Mouse (Mus musculus) frontal cortex, adult 2 months (tissue): Measurements from ENCODE around the gene Sac3d1. TPM values are rescaled to one million over a fixed set of nuclear protein-coding genes. Genes with fewer than 3 reads are reported as not detected.

Experiments used
- DNase-seq, 2 experiments: peaks; one replicate each; pipeline ENCODE4 v3.0.0; 2022; ENCODE audit warnings: low spot score in 1 of 2; ENCODE audit errors: extremely low spot score in 1 of 2
- polyA plus RNA-seq: library from polyadenylated mRNA; depleted of rRNA; stranded (reverse); fragments of >200 nt; gene quantifications from 2 replicates; pipeline ENCODE4 v1.2.3, GENCODE M21; 2012; rRNA removed

Gene Sac3d1
- polyA plus RNA-seq, 1 experiment, result 24.2 TPM

GRCm38 (mm10) chr19:6071261-6071660 is 47.2 kb downstream of the Sac3d1 start:
- DNase-seq, result no peak

GRCm38 (mm10) chr19:6070571-6071250 is 47.7 kb downstream of the Sac3d1 start:
- DNase-seq, result no peak

DNA sequence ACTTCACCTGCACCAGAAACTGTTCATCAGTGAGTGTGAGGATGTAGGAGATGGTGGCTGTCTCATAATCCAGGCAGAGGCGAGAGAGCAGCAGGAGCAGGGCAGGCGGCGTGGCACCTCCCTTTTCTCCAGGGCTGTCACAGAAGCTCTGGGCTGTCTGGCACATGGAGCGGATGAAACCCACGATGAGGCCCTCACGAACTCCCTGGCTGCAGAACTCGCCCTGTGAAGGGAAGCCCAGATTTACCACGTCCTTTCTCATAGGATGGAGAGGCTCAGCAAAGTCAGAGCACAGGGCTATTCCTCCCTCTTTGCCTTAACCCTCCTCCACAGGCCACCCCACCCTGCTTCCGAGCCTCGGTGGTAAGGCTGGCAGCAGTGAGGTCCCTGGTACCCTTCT is 48.6 kb downstream of the Sac3d1 start:
- no peak for DNase-seq

GRCm38 (mm10) chr19:6068951-6069350 is 49.5 kb downstream of the Sac3d1 start:
- DNase-seq, result no peak

DNA sequence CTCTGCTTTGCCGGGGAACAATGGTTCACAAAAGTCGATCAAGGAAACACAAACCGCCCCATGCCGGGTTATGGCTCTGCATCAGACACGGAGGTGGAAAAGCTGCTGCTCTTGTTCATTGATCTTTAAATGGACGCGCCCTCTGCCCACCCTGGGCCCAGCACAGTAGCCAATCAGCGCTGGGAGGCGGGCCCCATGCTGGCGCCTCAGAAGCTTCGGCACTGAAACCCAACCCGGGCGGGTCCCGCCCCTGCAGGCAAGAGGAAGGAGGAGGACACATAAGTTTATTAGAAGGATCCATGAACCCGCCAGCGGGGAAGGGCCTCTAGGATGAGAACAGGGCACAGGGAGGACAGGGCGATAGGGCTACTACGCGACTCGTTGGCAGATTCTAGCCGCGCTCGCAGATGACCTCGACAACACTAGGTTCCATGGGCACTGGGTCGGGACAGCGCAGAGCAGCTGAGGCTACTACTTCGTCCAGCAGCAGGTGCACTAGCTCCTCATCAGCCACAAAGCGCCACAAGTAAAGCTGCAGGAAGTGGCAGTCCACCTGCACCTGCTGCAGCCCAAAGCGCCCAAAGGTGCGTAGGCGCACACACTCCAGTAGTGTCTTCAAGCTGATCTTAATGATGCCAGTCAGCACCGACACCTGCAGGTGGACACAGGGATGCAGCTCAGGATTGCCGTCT is 50.6 kb downstream of the Sac3d1 start, which contains the start of gene Tm7sf2:
Gene Tm7sf2 (minus strand): TSS at position 650 of the 692 bp plus-strand sequence.
- peak; percentile 77 to 86 for DNase-seq

DNA sequence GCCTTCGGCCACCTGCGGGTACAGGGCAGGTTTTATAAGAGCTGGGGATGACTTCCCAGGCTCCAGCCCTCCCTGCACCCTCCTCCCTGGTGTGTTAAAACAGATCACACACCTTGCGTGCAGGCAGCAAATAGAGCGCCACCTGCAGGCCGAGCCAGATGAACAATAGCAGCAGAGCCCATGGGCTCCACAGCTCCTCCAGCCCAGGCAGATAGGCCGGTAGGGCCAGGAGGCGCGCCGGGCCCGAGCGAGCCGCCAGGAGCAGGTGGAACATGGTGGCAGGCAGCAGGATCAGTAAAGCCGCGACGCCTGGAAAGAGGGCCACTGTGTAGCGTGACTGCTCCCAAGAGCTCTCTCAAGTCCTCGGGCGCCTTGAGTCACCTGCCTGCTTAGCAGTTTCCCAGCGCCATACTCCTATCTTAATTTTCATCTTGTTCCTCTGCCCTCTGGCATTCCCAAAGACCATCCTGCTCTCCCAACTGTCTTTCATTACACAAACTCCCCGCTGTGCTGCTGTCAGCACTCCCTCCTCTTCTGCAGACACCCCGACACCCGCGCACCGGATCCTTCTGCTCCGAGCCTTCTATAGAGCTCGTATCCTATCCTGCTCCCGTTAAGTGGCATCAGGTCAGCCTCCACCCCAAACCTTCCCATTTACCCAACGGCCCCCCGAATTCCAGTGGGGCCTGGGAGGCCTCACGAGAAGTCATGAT is 51.3 kb downstream of the Sac3d1 start:
- peak; percentile 75 to 89 for DNase-seq

GRCm38 (mm10) chr19:6066571-6066970 is 51.9 kb downstream of the Sac3d1 start:
- DNase-seq, result no peak

Other genes starting within 250 kb of the Sac3d1 start
- gene Frmd8, start 243.4 kb downstream of the Sac3d1 start, polyA plus RNA-seq, result 13.1 and 15.6 TPM in 2 replicates
- gene Slc25a45, start 240.8 kb downstream of the Sac3d1 start, polyA plus RNA-seq, result 7.8 and 8.7 TPM in 2 replicates
- 4.6 and 4.9 TPM in 2 replicates for gene Tigd3, start 224.5 kb downstream of the Sac3d1 start, polyA plus RNA-seq
- 106 and 118 TPM in 2 replicates for gene Dpf2, start 205.6 kb downstream of the Sac3d1 start, polyA plus RNA-seq
- 7.7 and 9.1 TPM in 2 replicates for gene Cdc42ep2, start 193.8 kb downstream of the Sac3d1 start, polyA plus RNA-seq
- 14.2 and 14.3 TPM in 2 replicates for gene Pola2, start 154.4 kb downstream of the Sac3d1 start, polyA plus RNA-seq
- 0.42 TPM in 1 of 2 replicates, not detected in the other for gene Slc22a20, start 132.5 kb downstream of the Sac3d1 start, polyA plus RNA-seq
- gene Capn1, start 102.8 kb downstream of the Sac3d1 start, polyA plus RNA-seq, result 15.0 and 16.3 TPM in 2 replicates
- 29.2 and 34.1 TPM in 2 replicates for gene Syvn1, start 72.1 kb downstream of the Sac3d1 start, polyA plus RNA-seq
- 44.3 and 44.4 TPM in 2 replicates for gene Mrpl49, start 60.9 kb downstream of the Sac3d1 start, polyA plus RNA-seq
- 873 and 951 TPM in 2 replicates for gene Fau, start 60.8 kb downstream of the Sac3d1 start, polyA plus RNA-seq
- 48.4 and 51.7 TPM in 2 replicates for gene Znhit2, start 57.5 kb downstream of the Sac3d1 start, polyA plus RNA-seq
- 50.2 and 52.4 TPM in 2 replicates for gene Tm7sf2, start 50.3 kb downstream of the Sac3d1 start, polyA plus RNA-seq
- gene Vps51, start 41.4 kb downstream of the Sac3d1 start, polyA plus RNA-seq, result 98.8 and 105 TPM in 2 replicates
- gene Tmem262, start 38.6 kb downstream of the Sac3d1 start, polyA plus RNA-seq, result not detected in 2 replicates
- gene Gm28374, start 36.4 kb downstream of the Sac3d1 start, polyA plus RNA-seq, result 0.48 and 1.4 TPM in 2 replicates
- gene Zfpl1, start 33.7 kb downstream of the Sac3d1 start, polyA plus RNA-seq, result 83.9 and 89.7 TPM in 2 replicates
- 0.22 and 0.46 TPM in 2 replicates for gene Cdca5, start 33.7 kb downstream of the Sac3d1 start, polyA plus RNA-seq
- not detected in 2 replicates for gene AC131692.1, start 24.2 kb downstream of the Sac3d1 start, polyA plus RNA-seq
- gene Naaladl1, start 12.9 kb downstream of the Sac3d1 start, polyA plus RNA-seq, result 0.26 and 0.32 TPM in 2 replicates
- 63.5 and 65.2 TPM in 2 replicates for gene Snx15, start 9.7 kb upstream of the Sac3d1 start, polyA plus RNA-seq
- gene Batf2, start 22.3 kb upstream of the Sac3d1 start, polyA plus RNA-seq, result 0.54 and 0.63 TPM in 2 replicates
- gene Arl2, start 22.9 kb upstream of the Sac3d1 start, polyA plus RNA-seq, result 123 and 135 TPM in 2 replicates
- 0.14 TPM in 1 of 2 replicates, not detected in the other for gene Majin, start 65.7 kb upstream of the Sac3d1 start, polyA plus RNA-seq
- not detected in 2 replicates for gene Gpha2, start 107.7 kb upstream of the Sac3d1 start, polyA plus RNA-seq
- 137 and 141 TPM in 2 replicates for gene Ppp2r5b, start 117.2 kb upstream of the Sac3d1 start, polyA plus RNA-seq
- 29.3 and 31.2 TPM in 2 replicates for gene Atg2a, start 123.0 kb upstream of the Sac3d1 start, polyA plus RNA-seq
- 48.4 and 49.3 TPM in 2 replicates for gene Ehd1, start 158.1 kb upstream of the Sac3d1 start, polyA plus RNA-seq
- 3.2 and 3.3 TPM in 2 replicates for gene Cdc42bpg, start 187.8 kb upstream of the Sac3d1 start, polyA plus RNA-seq
- 67.6 and 68.4 TPM in 2 replicates for gene Men1, start 216.3 kb upstream of the Sac3d1 start, polyA plus RNA-seq
- 193 and 205 TPM in 2 replicates for gene Map4k2, start 222.5 kb upstream of the Sac3d1 start, polyA plus RNA-seq
- gene Sf1, start 245.0 kb upstream of the Sac3d1 start, polyA plus RNA-seq, result 179 and 186 TPM in 2 replicates